Mouse (Mus musculus): ENCODE measurements around the gene BC048679. TPM values are rescaled to one million over a fixed set of nuclear protein-coding genes. Genes with fewer than 3 reads are reported as not detected.
"Not testable (repeated sequence)": the region's sequence is repeated elsewhere in the genome, so short reads cannot be mapped to it uniquely, and the experiment has no call there.

BC048679 gene
- total RNA-seq, 4 experiments from 2014 or later: not detected

DNA sequence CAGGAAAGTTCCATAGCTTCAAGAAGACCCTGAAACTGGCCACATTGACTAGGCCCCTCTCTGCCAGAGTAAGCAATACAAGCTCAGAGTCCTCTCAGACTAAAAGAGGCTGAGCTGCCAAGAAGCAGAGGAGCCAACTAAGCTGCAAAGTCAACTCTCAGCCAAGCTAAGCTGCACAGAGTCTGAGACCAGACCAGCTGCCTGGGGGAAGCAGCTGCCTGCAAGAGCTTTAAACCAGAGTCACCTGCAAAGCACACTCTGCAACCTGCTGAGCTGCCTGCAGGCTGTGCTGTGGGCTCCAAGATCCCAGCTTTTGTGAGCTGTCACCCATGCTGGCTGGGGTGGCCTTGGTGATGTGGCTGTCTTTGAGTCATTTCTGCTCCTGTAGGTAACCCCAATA, 19.8 kb downstream of the BC048679 start:
- not testable (repeated sequence) for DNase-seq (ENCODE audit: low spot score in 2 of 2)

DNA sequence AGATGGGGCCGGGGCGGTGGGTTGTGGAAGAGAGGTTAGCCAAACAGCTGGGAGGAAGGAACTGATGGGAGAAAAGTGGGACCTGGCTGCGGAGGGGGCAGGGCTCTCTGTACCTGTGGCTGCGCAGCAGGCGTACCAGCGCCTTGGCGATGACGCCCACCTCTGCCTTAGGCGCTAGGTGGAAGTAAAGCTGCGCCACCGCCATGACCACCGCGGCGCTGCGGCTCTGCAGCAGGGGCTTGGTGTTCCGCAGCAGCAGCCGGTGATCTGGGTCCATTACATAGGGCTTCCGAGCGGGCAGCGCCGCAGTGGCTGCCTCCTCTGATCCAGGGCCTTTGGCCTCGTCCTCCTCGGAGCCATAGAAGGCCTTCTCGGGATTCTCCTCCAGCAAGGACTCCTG, 21.2 kb downstream of the BC048679 start:
- DNase-seq (ENCODE audit: low spot score in 2 of 2): no peak

DNA sequence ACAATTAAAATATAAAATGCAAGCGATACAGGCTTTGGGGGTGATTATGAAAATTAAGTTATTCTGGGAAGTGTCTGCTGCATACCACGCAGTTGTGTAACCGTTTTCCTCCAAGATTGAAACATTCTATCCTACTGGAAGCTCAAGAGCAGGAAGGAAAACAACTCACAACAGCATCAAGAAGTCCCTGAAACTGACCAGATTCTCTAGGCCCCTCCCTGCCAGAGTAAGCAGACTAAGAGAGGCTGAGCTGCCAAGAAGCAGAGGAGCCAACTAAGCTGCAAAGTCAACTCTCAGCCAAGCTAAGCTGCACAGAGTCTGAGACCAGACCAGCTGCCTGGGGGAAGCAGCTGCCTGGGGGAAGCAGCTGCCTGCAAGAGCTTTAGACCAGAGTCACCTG, 22.9 kb downstream of the BC048679 start:
- DNase-seq (ENCODE audit: low spot score in 2 of 2): peak in 1 of 2 experiments; percentile 61

DNA sequence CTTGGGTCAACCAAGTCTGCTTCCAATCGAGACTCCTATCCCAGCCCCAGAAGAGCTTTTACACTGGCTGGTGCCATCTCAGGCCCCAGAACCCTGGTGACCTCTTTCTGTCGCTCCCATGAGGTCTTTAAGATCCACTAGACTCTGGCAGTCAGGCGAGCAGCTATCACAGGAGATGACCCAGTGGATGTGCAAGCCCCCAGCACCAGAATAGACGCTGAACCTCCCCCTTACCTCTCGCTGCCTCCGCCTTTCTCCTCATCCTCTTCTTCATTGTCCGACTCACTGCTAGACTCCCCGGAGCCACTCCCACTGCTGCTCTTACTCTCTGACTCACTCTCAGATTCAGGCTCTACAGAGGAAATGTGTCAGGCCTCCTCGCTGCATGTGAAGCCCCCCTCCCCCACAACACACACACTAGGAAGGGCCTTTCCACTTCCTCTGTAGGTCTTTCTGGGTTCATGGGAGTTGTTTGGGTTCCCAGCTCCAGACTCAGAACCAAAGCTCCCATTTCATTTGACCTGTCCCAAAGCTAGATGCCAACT, 33.1 kb downstream of the BC048679 start:
- no peak for DNase-seq (ENCODE audit: low spot score in 2 of 2)

DNA sequence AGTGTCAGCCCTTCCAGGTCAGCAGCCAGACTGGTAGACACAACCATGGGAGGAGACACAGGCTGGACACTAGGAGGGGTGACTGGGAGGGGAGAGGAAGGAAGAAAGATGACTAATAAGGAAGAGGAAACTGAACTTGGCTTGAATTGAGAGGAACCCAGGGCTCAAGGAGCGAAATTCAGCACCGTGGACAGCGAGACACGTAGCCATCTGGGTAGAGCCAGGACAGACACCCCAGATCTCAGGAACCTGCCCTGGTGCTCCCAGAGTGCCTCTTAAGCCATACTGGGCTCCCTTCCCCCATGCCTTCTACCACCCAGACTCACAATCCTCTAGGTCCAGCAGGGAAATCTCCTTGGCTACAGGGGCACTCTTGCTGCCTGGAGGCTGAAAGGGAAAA, 34.0 kb downstream of the BC048679 start:
- no peak for DNase-seq (ENCODE audit: low spot score in 2 of 2)

DNA sequence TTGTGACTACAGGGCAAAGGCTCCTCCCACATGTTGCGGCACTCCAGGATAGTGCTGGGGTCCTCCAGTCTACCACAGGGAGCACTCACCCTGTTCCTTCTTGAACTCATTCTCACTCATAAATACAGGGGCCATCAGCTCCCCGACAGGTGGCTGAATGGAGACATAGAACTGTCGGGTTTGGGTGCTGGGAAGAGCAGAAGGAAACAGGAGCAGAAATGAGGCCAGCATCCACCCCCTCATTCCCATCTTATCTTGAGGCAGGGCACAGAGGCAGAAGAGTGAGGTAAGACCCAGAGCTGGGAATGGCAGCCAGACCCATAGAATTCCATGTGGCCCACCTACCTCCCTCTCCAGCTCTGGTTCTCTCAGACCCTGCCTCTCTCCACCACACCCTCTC, 35.3 kb downstream of the BC048679 start:
- no peak for DNase-seq (ENCODE audit: low spot score in 2 of 2)

DNA sequence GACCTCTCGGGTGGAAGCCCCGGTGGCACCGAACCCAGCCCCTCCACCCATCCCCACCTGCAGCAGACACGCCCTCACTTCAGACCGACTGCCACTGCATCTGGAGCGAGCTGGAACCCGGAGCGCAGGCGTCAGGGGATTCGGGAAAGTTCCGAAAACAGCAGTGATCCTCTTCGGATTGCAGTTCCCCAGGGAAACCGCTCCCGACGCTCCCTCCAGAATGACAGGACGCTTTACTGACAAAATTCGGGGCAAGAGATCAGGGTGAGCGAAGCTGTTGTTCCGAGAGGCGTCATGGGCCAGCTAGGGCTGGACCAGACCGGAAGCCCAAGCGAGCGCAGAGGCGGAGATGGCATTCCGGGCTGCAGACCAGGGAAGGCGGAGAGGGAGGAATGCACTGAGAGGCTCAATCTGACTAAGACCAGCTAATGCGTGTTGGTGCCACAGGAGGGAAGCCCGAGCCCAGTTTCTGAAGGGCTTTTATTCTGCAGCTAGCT, 42.9 kb downstream of the BC048679 start, which contains the start of gene Cpeb1:
Gene Cpeb1, minus strand, starts transcription at position 311 of the 497 bp plus-strand sequence.
- DNase-seq (ENCODE audit: low spot score in 2 of 2): peak; percentile 58 to 71

DNA sequence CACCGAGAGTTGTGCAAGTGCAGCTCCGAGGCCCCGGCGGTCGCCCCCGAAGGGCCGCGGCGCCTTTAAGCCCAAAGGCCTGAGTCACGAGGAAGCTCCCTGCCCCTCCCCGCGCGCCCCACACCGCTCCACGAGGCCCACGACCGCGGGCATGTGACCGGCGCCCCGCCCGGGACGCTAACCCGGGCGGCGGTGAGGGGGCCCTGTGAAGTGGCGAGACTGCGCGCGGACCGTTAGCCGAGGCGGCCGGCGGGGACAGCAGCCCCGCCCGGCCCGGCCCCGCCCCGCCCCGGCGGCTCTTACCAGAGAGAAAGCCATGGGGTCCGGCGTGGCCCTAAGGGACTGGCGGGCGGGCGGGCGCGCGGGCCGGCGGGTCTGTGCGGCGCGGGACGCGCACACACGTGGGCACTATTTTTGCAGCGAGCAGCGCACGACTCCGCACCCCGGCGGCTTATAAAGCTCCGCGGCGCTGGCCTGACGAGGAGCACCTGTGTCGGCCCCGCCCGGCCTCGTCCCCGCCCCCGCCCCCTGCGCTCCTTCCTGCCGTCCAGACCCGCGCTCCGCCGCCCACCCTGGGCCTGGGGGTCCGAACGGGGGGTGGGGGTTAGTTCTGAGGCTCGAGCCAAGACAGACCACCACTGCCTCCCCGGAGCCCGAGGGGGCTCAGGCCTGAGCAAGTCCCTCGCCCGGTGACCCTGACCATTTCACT, 43.6 kb downstream of the BC048679 start:
- DNase-seq (ENCODE audit: low spot score in 2 of 2): peak in 1 of 2 experiments; percentile 73

DNA sequence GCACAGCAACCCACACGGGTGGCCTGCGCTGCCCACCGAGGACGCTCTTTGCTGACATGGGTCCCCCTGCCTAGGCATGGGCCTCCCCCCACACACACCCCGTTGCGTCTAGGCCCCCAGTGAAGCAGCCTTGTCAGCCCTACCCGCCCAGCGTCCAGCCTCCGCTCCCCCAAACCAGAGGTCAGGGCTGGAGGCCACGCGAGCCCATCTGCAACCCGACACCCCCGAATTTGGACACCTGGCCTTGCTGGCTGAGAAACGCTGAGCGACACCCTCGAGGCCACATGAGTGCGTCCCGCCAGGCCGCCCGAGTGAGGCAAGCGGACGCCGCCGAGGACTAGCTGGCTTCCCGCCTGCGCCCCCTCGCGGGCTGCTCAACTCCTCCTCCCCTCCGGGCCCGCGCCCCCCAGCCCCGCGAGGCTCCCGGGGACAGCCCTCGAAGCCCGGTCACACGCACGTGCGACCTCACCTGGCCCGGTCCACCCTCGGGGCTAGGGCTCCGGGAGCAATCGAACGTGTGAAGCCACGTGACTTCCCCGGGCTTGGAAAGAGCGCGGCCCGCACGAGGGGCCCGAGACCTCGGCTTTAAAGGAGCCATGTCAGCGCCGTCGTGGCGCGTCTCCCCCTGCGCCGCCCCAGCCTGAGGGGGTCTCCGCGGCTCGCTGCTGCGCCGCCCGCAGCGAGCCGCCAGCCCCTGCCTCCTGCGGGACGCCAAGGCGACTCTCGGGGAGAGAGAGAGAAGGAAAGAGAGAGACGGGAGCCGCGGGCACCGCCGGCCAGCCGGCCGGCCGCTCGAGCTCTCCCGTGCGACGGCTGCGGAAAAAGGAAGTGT, 44.4 kb downstream of the BC048679 start:
- DNase-seq (ENCODE audit: low spot score in 2 of 2): peak in 1 of 2 experiments; percentile 46

DNA sequence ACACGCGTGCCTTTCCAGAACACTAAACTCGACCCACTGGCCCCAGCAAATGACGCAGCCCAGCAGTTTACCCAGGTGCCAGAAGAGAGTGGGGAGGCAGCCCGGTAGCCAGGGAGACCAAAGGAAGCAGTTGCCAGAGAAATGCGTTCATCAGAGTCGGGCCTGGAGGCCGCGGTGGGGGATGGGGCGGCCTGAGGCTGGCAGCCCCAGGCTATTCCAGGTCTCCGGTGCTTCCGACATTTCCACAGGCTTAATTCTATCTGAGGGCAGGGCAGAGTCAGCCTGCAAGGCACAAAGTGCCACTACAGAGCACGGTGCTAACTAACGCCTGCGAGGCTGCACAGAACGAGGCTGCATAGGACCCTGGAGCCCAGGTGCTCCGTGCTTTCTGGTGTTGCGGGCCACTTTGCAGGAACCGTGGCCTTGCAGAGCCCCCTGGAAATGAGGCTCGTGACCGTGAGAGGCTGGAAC, 45.1 kb downstream of the BC048679 start:
- DNase-seq (ENCODE audit: low spot score in 2 of 2): peak in 1 of 2 experiments; percentile 57

Other genes with a start within 250 kb of the BC048679 start
- gene Rps17, start 153.0 kb downstream of the BC048679 start, total RNA-seq (2022): 100 to 1,000 TPM; 520 to 601 (median 552) TPM
- gene Cpeb1, start 42.8 kb downstream of the BC048679 start, total RNA-seq (2022): 100 to 1,000 TPM in 1 of 4 experiments, 10 to 100 TPM in 3; 90.7 to 103 (median 99.6) TPM
- gene Ap3b2, start 4.4 kb downstream of the BC048679 start, total RNA-seq (2022): 100 to 1,000 TPM; 146 to 157 (median 150) TPM
- gene Fsd2, start 68.7 kb upstream of the BC048679 start, total RNA-seq (2022): under 1 TPM; 0.19 to 0.57 (median 0.26) TPM
- 10 to 100 TPM; 13.9 to 21.3 (median 18.9) TPM for gene Whamm, start 73.0 kb upstream of the BC048679 start, total RNA-seq (2022)
- gene Homer2, start 209.2 kb upstream of the BC048679 start, total RNA-seq (2022): 10 to 100 TPM; 52.0 to 72.2 (median 56.2) TPM

Measured in left cerebral cortex, adult 8-10 months (tissue).